Mouse (Mus musculus) heart, adult 2 months (tissue): Measurements from ENCODE around the gene Gpat3. TPM values are rescaled to one million over a fixed set of nuclear protein-coding genes. Genes with fewer than 3 reads are reported as not detected.

ENCODE experiments used
- DNase-seq, 2 experiments: peaks; one replicate each; pipeline ENCODE4 v3.0.0; 2021
- H3K27ac ChIP-seq: fragments of 200-600 bp; 2 replicates; pipeline ENCODE4 v1.8.1; 2022
- H3K27me3 ChIP-seq: fragments of 200-500 bp; 2 replicates; pipeline ENCODE4 v1.6.1; 2012; ENCODE audit warnings: mild to moderate bottlenecking, low read length, inconsistent platforms, mixed read lengths; ENCODE audit not compliant: control insufficient read depth, insufficient read depth
- H3K36me3 ChIP-seq: fragments of 200-500 bp; 2 replicates; pipeline ENCODE4 v1.6.1; 2012; ENCODE audit warnings: low read length, inconsistent platforms; ENCODE audit not compliant: control insufficient read depth, insufficient read depth
- H3K4me1 ChIP-seq: fragments of 200-500 bp; 2 replicates; pipeline ENCODE4 v1.6.1; 2011; ENCODE audit warnings: low read length; ENCODE audit not compliant: control insufficient read depth, insufficient read depth
- H3K4me3 ChIP-seq: fragments of 200-600 bp; 2 replicates; pipeline ENCODE4 v1.8.1; 2022
- H3K79me2 ChIP-seq: fragments of 200-500 bp; replicated peaks from 2 replicates; pipeline ENCODE4 v1.6.1; 2012; ENCODE audit warnings: mild to moderate bottlenecking, inconsistent platforms, low read length, moderate library complexity, mixed read lengths; ENCODE audit not compliant: control insufficient read depth, insufficient read depth
- H3K9ac ChIP-seq: fragments of 200-500 bp; 2 replicates; pipeline ENCODE4 v1.6.1; 2012; ENCODE audit warnings: low read depth, mild to moderate bottlenecking, control low read depth, inconsistent platforms, low read length, mixed read lengths
- CTCF ChIP-seq: fragments of 200-600 bp; IDR thresholded peaks from 2 replicates; pipeline ENCODE4 v1.8.1; 2022; ENCODE audit warnings: antibody characterized with exemption, mild to moderate bottlenecking, moderate library complexity
- EP300 ChIP-seq: fragments of 200-500 bp; IDR thresholded peaks from 2 replicates; pipeline ENCODE4 v1.6.1; 2011; ENCODE audit warnings: low read depth, low read length, control low read depth; ENCODE audit not compliant: insufficient read depth
- POLR2A ChIP-seq: fragments of 200-500 bp; IDR thresholded peaks from 2 replicates; pipeline ENCODE4 v1.6.1; 2011; ENCODE audit warnings: mild to moderate bottlenecking, low read depth, low read length, control low read depth; ENCODE audit not compliant: insufficient read depth
- WGBS: fragments of 180-500 bp; shearing (Covaris S2); methylation state at CpG from one replicate; pipeline ENCODE4 v1.1.7; 2018; 5-methylcytosine and 5-hydroxymethylcytosine counted together
- intact Hi-C: fragments of 180-260 bp; cut with DNase I; formaldehyde crosslinking; loops from one replicate; pipeline ENCODE4 v1.15.1; 2025
- polyA plus RNA-seq: library from polyadenylated mRNA; depleted of rRNA; stranded (reverse); fragments of >200 nt; gene quantifications from 2 replicates; pipeline ENCODE4 v1.2.3, GENCODE M21; 2012
- total RNA-seq, 2 experiments: library from RNA; stranded (reverse); gene quantifications; 2 replicates each; pipeline ENCODE4 v1.2.3; 2021

Gene Gpat3
- total and polyA plus RNA-seq, 3 experiments, result 7.1 to 24.2 (median 22.1) TPM

DNA sequence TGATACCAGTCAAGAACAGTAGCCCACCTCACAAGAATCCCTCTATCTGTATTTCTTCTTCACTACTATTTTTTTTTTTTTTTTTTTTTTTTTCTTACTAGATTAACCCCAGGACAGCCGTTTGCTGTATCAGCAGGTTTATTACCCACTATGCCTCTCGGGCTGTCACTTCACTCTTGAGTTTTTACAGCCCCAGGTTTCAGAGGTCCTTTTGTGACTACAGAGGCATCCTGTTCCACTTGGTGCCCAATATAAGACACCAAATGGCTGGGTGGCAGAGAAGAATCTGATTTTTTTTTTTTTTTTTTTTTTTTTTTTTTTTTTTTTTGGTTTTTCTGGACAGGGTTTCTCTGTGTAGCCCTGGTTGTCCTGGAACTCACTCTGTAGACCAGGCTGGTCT lies 1.6 kb downstream of the Gpat3 start:
- intact Hi-C loops, result loop anchor here (2.0 kb wide), 1 partner anchor 48 kb away; the partner anchor contains the start of genes Helq and Mrps18c
- Histone ChIP-seq H3K4me3 (peak overlapping the region; percentile 80; the same call in 1 of the 2 replicates), H3K27me3 (no peaks in the 10 kb centered on the region), H3K36me3 (no peaks in the 10 kb centered on the region), H3K4me1 (peaks cover 3% of the 10 kb centered on the region; the same call in 1 of the 2 replicates), H3K9ac (peak overlapping the region; percentile 85; the same call in 1 of the 2 replicates), H3K27ac (no peak overlapping the region; the same call in 1 of the 2 replicates), H3K79me2 (peaks cover 2% of the 10 kb centered on the region; the same call in 1 of the 2 replicates)
- TF ChIP-seq CTCF (no peak), EP300 (no peak), POLR2A (no peak)
- DNase-seq, result no peak
- 18% methylated on average over 2 of the region's 2 CpGs for WGBS

DNA sequence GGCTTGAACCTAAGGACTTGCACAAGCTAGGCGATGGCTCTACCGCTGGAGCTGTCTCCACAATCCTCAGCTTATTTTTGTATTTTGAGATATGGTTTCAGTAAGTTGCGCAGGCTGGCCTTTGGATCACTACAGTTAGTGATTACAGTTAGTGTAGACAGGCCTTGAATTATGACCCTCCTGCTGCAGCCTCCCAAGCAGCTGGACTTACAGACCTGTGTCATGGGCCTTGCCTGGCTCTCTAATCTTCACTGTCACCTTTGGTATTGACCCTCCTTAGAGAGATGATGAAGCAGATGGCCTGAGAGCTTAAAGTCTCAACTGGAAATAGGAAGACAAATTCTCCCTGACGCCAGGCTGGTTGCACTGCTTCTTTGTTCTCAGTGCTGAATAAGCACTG lies 8.4 kb downstream of the Gpat3 start:
- 63% methylated on average over 4 of the region's 4 CpGs for WGBS
- Histone ChIP-seq H3K79me2 (peaks cover 2% of the 10 kb centered on the region; the same call in 1 of the 2 replicates), H3K27ac (no peak overlapping the region), H3K36me3 (no peaks in the 10 kb centered on the region), H3K4me1 (no peaks in the 10 kb centered on the region), H3K9ac (no peak overlapping the region), H3K27me3 (no peaks in the 10 kb centered on the region), H3K4me3 (no peak overlapping the region)
- no peak for DNase-seq
- no peak for TF ChIP-seq CTCF
- no peak for TF ChIP-seq EP300
- no peak for TF ChIP-seq POLR2A
- intact Hi-C loops, result no loop called here

DNA sequence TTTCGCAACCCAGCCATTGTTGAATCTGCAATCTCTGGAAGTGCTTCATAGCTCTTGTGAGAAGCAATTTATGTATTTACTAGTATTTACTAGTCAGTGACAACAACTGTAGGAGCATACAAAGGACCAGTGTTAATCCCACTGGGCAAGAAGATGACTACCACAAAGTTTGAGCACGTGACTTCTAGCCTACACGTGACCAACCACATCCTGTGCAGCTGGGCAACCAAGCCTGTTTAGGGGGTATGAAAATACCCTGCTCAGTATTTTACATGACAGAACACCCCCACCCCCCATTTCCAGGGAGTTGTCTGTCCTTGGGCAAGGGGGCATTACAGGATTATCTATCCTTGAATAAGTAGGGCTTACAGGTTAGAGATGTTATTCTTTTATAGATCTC lies 11.0 kb downstream of the Gpat3 start:
- WGBS, result 86% methylated on average over 3 of the region's 3 CpGs
- Histone ChIP-seq H3K9ac (no peak overlapping the region), H3K36me3 (no peaks in the 10 kb centered on the region), H3K4me1 (peaks cover 2% of the 10 kb centered on the region), H3K4me3 (no peak overlapping the region), H3K79me2 (no peaks in the 10 kb centered on the region), H3K27ac (no peak overlapping the region), H3K27me3 (no peaks in the 10 kb centered on the region)
- no peak for DNase-seq
- intact Hi-C loops, result no loop called here
- TF ChIP-seq CTCF (no peak), EP300 (no peak), POLR2A (no peak)

DNA sequence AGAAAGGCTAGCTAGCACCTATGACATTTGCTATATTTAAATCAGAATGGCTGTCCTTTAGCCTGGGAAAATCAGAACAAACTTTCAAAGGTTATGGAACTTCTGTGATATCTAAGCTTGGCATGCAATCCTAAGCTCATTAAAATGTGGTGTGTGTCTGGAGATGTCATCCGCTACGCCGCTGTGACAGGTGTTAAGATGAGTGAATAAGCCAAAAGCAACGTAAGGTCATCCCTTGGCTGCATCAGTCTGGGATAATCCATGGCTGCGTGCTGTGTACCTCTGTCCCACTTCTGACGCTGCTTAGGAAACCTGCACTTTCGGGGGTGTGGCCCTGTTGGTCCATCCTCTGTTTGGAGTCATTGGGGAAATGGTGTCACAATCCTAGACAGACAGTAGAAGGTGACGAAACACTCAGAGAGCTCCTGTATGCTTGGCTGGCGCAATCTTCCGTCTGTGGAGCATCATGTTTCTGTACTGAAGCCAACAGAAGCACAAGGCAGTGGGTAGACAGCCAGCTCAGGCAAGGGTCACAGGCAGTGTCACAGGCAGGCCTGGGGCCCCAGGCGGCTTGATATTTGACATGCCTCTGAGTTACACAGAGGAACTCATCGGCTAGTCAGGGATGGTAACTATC lies 15.0 kb downstream of the Gpat3 start:
- H3K27me3 ChIP-seq, result no peaks in the 10 kb centered on the region
- H3K27ac ChIP-seq, result peak overlapping the region; percentile 71
- H3K9ac ChIP-seq, result no peak overlapping the region
- H3K79me2 ChIP-seq, result no peaks in the 10 kb centered on the region
- peak; percentile 77 to 87 for DNase-seq
- no peaks in the 10 kb centered on the region for H3K36me3 ChIP-seq
- WGBS, result 37% methylated on average over 12 of the region's 12 CpGs
- TF ChIP-seq POLR2A (no peak), EP300 (peak; percentile 98)
- H3K4me3 ChIP-seq, result no peak overlapping the region
- peaks cover 11% of the 10 kb centered on the region for H3K4me1 ChIP-seq
- intact Hi-C loops, result no loop called here

DNA sequence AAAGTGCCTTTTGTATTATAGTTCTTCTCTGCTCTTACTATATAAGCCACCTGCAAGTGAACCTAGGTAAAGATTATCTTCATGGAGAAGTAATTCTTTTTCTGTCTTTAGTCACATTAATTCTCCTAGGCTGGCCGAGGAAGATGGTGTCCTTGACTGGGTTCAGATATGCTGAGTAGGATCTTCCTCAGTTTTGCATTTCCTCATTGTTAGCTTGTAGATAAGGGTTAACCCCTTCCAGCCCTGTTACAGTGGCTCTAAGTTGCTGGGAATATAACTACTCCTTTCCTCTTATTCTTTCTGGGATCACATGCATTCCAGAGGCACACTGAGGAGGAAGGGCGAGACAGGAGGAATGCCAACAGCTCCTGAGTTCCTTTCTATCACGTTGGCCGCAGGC lies 15.6 kb downstream of the Gpat3 start:
- 32% methylated on average over 4 of the region's 4 CpGs for WGBS
- Histone ChIP-seq H3K4me3 (no peak overlapping the region), H3K9ac (no peak overlapping the region), H3K79me2 (no peaks in the 10 kb centered on the region), H3K4me1 (peaks cover 11% of the 10 kb centered on the region), H3K36me3 (no peaks in the 10 kb centered on the region), H3K27ac (peak overlapping the region; percentile 71), H3K27me3 (no peaks in the 10 kb centered on the region)
- DNase-seq, result no peak
- no peak for TF ChIP-seq CTCF
- TF ChIP-seq EP300, result no peak
- no peak for TF ChIP-seq POLR2A
- intact Hi-C loops, result no loop called here

DNA sequence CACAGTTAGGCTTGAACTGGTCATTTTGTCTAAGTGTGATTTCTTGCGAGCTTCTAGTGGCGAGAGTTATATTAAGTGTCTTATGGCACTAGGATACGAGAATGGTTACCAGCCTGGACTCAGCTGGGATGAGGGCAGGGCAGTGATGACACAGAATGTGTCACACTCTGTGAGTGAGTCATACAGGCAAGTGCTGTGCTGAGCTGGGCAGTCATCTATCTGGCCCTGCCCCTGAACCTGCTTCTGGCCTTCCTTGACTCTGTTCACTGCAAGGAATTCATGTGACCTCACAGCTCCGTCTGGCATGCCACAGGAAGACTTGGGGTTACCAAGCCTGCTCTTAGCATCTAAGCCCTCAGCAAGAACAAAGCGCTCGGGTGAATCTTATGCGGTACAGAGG lies 16.3 kb downstream of the Gpat3 start:
- Histone ChIP-seq H3K9ac (no peak overlapping the region), H3K4me1 (peaks cover 11% of the 10 kb centered on the region), H3K4me3 (no peak overlapping the region), H3K36me3 (no peaks in the 10 kb centered on the region), H3K79me2 (no peaks in the 10 kb centered on the region), H3K27me3 (no peaks in the 10 kb centered on the region), H3K27ac (peak overlapping the region; percentile 71)
- DNase-seq, result no peak
- intact Hi-C loops, result loop anchor here (1.0 kb wide), 1 partner anchor 16 kb away; no protein-coding TSS in a partner anchor
- 61% methylated on average over 7 of the region's 7 CpGs for WGBS
- no peak for TF ChIP-seq POLR2A
- no peak for TF ChIP-seq EP300
- no peak for TF ChIP-seq CTCF
